7 mouse cellular contexts compared by ENCODE assay signal in genomic region chr15:31531446-31532330, GRCm38 (mm10). TPM values are rescaled to one million over a fixed set of nuclear protein-coding genes. Genes with fewer than 3 reads are reported as not detected.
A peak's percentile ranks its signal among the peaks of the same experiment; 100 is the strongest.
DNase-seq lines count a peak whose midpoint lies in the region; ATAC-seq lines count a peak whose summit lies in the region.

No protein-coding gene starts in this region.

- 30% methylated on average over 16 of the region's 16 CpGs for WGBS in embryonic facial prominence, embryonic 10.5 days
- 25% methylated on average over 16 of the region's 16 CpGs for WGBS in midbrain, embryonic 15.5 days

- peak overlapping the region; percentile 84 for H3K4me3 ChIP-seq in embryonic facial prominence, embryonic 10.5 days
- peak overlapping the region; percentile 99 for H3K4me3 ChIP-seq in midbrain, embryonic 15.5 days

- H3K4me2 ChIP-seq in midbrain, embryonic 15.5 days = peak overlapping the region; percentile 62

- peak overlapping the region; percentile 97 for H3K27ac ChIP-seq in embryonic facial prominence, embryonic 10.5 days (replicated peaks)
- H3K27ac ChIP-seq in midbrain, embryonic 15.5 days = peak overlapping the region; percentile 98

- peak overlapping the region; percentile 81 for H3K9ac ChIP-seq in midbrain, embryonic 15.5 days

- peaks cover 37% of the 10 kb centered on the region for H3K4me1 ChIP-seq in embryonic facial prominence, embryonic 10.5 days
- peaks cover 37% of the 10 kb centered on the region for H3K4me1 ChIP-seq in midbrain, embryonic 15.5 days

- peak; percentile 24 for ATAC-seq in inflammation-experienced regulatory T-cells, adult 6 months
- peak; percentile 0 for ATAC-seq in midbrain, embryonic 15.5 days (replicated peaks)

- no peaks in the 10 kb centered on the region for H3K9me3 ChIP-seq in embryonic facial prominence, embryonic 10.5 days
- no peaks in the 10 kb centered on the region for H3K9me3 ChIP-seq in midbrain, embryonic 15.5 days

- H3K27me3 ChIP-seq in embryonic facial prominence, embryonic 10.5 days (replicated peaks; ENCODE audit: low read depth, poor library complexity, severe bottlenecking) = no peaks in the 10 kb centered on the region
- H3K27me3 ChIP-seq in midbrain, embryonic 15.5 days (replicated peaks) = no peaks in the 10 kb centered on the region

- peaks cover 15% of the 10 kb centered on the region for H3K36me3 ChIP-seq in embryonic facial prominence, embryonic 10.5 days (replicated peaks)
- H3K36me3 ChIP-seq in midbrain, embryonic 15.5 days (replicated peaks) = no peaks in the 10 kb centered on the region

- DNase-seq in spleen, postnatal 10 days (ENCODE audit: low spot score in 2 of 2) = peak; percentile 31 to 47
- DNase-seq in spleen, adult 12 weeks (ENCODE audit: low spot score) = no peak
- DNase-seq in embryonic facial prominence, embryonic 10.5 days (ENCODE audit: low spot score) = no peak
- DNase-seq in ovary, postnatal 36 days (ENCODE audit: low spot score) = no peak
- no peak for DNase-seq in left cerebral cortex, adult 18-20 months (ENCODE audit: low spot score in 2 of 2)

RNA-seq across cellular contexts. Expression of gene March6, which starts 0.8 kb away (rescaled TPM):
- polyA plus RNA-seq in embryonic facial prominence, embryonic 10.5 days (2016; fragmentation: Nextera tagmentation; extraction: Ambion mirVana) = 38.9 and 39.8 TPM in 2 replicates
- polyA plus RNA-seq in inflammation-experienced regulatory T-cells, adult 6 months (2017; shearing (Covaris generic)) = 10 to 100 TPM; 21.4 to 25.1 (median 22.7) TPM
- 86.5 and 96.9 TPM in 2 replicates for polyA plus RNA-seq in midbrain, embryonic 15.5 days (2015; fragmentation: Nextera tagmentation; extraction: Ambion mirVana)
- total RNA-seq in left cerebral cortex, adult 18-20 months (2021) = 100 to 1,000 TPM; 197 to 204 TPM

RNA-seq across cellular contexts. Expression of gene Cmbl, which starts 33.5 kb away (rescaled TPM):
- 2.3 and 2.5 TPM in 2 replicates for polyA plus RNA-seq in embryonic facial prominence, embryonic 10.5 days (2016; fragmentation: Nextera tagmentation; extraction: Ambion mirVana)
- not detected for polyA plus RNA-seq in inflammation-experienced regulatory T-cells, adult 6 months (2017; shearing (Covaris generic))
- 14.3 and 15.7 TPM in 2 replicates for polyA plus RNA-seq in midbrain, embryonic 15.5 days (2015; fragmentation: Nextera tagmentation; extraction: Ambion mirVana)
- total RNA-seq in left cerebral cortex, adult 18-20 months (2021) = 10 to 100 TPM; 17.0 to 20.2 TPM

Comparison
In these comparisons a context has a peak if more than half of its experiments do, and no peak if none do; other contexts are left out.
1. DNase-seq: peak in spleen, postnatal 10 days (2 of 2); none in spleen, adult 12 weeks (single experiment), embryonic facial prominence, embryonic 10.5 days (single experiment), ovary, postnatal 36 days (single experiment) and left cerebral cortex, adult 18-20 months (0 of 2).